Mouse (Mus musculus): ENCODE results near the gene Ablim1.

GRCm38 (mm10) chr19:57007291-57007690 lies 307.4 kb downstream of the Ablim1 start:
- TF ChIP-seq GATA1 (IDR thresholded peaks at IDR 0.05; ENCODE audit: low read length) (no peak), TAL1 (IDR thresholded peaks at IDR 0.05; ENCODE audit: low read length) (no peak)
